22 mouse cellular contexts compared by ENCODE assay signal in the genomic region with DNA sequence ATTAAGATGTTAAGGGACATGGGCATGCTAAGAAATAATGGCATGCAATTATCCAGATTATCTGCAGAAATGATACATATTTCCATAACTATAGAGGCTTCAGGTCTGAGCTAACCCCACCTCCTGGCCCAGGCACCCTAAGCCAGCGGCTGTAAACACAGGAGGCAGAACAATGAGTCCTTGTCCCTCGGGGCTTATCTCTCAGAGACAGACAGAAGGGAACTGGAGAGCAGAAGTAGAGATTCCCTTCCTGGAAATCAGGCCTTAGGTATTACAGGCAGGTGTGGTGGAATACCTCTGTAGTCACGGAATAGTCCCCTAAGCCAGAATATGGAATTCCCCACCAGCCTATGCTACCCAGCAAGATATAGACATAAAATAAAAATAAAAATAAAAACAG. TPM values are rescaled to one million over a fixed set of nuclear protein-coding genes. Genes with fewer than 3 reads are reported as not detected.
A peak's percentile ranks its signal among the peaks of the same experiment; 100 is the strongest.
DNase-seq lines count a peak whose midpoint lies in the region; ATAC-seq and TF ChIP-seq lines count a peak whose summit lies in the region.
"Had no signal": no experiment of that assay in that cellular context is flagged by ENCODE, and none has a peak within 500 bp of the region (broad histone marks: within the 10 kb centered on the region; RNA-seq: fewer than 3 reads in every experiment).

No protein-coding gene starts in this region.

- TF ChIP-seq CTCF in intestine, postnatal 0 days (IDR thresholded peaks at IDR 0.05; ENCODE audit: low read depth): no peak
- no peak for TF ChIP-seq CTCF in cerebellum, adult 2 months (IDR thresholded peaks at IDR 0.05; ENCODE audit: borderline replicate concordance, insufficient read depth, low read depth, low read length)

- H3K27ac ChIP-seq in intestine, postnatal 0 days (ENCODE audit: low read depth, low read length): no peak overlapping the region
- H3K27ac ChIP-seq in liver, embryonic 15.5 days (replicated peaks): no peak overlapping the region; the same call in 1 of the 2 replicates
- H3K27ac ChIP-seq in forebrain, embryonic 13.5 days: no peak overlapping the region
- no peak overlapping the region for H3K27ac ChIP-seq in cerebellum, adult 2 months (ENCODE audit: insufficient read depth, low read length)
- H3K27ac ChIP-seq: gastrocnemius, adult 2 months; heart, embryonic 10.5 days; hindbrain, postnatal 0 days; limb, embryonic 10.5 days; midbrain, embryonic 13.5 days; stomach, embryonic 15.5 days had no signal

- no peaks in the 10 kb centered on the region for H3K9me3 ChIP-seq in intestine, postnatal 0 days (ENCODE audit: control insufficient read depth)
- no peaks in the 10 kb centered on the region for H3K9me3 ChIP-seq in liver, embryonic 15.5 days (replicated peaks)
- no peaks in the 10 kb centered on the region for H3K9me3 ChIP-seq in forebrain, embryonic 13.5 days (replicated peaks)
- H3K9me3 ChIP-seq: heart, embryonic 10.5 days; limb, embryonic 10.5 days; midbrain, embryonic 13.5 days; stomach, embryonic 15.5 days had no signal

- WGBS in intestine, postnatal 0 days: 34% methylated on average over 3 of the region's 3 CpGs
- WGBS in liver, embryonic 15.5 days (ENCODE audit: insufficient replicate concordance): 17% methylated on average over 3 of the region's 3 CpGs
- WGBS in forebrain, embryonic 13.5 days: 37% methylated on average over 3 of the region's 3 CpGs
- WGBS in cerebellum, adult 2 months: 58% methylated on average over 3 of the region's 3 CpGs

- H3K27me3 ChIP-seq in intestine, postnatal 0 days (replicated peaks; ENCODE audit: control insufficient read depth, insufficient read depth, low read length): no peaks in the 10 kb centered on the region
- H3K27me3 ChIP-seq in liver, embryonic 15.5 days: no peaks in the 10 kb centered on the region
- 0 out of 2 replicates have a peak, but pooled peaks cover 3% of the 10 kb centered on the region for H3K27me3 ChIP-seq in forebrain, embryonic 13.5 days
- peaks cover 1% of the 10 kb centered on the region; the same call in 1 of the 2 replicates for H3K27me3 ChIP-seq in cerebellum, adult 2 months (ENCODE audit: control insufficient read depth, insufficient read depth, low read length)
- H3K27me3 ChIP-seq: stomach, embryonic 15.5 days had no signal

- H3K4me3 ChIP-seq in intestine, postnatal 0 days (ENCODE audit: low read depth, low read length): no peak overlapping the region
- H3K4me3 ChIP-seq in liver, embryonic 15.5 days (replicated peaks): no peak overlapping the region
- H3K4me3 ChIP-seq in forebrain, embryonic 13.5 days: no peak overlapping the region
- H3K4me3 ChIP-seq in cerebellum, adult 2 months (replicated peaks; ENCODE audit: insufficient read depth, low read depth, low read length): no peak overlapping the region
- H3K4me3 ChIP-seq: gastrocnemius, adult 2 months; heart, embryonic 10.5 days; limb, embryonic 10.5 days; midbrain, embryonic 13.5 days; stomach, embryonic 15.5 days had no signal

- TF ChIP-seq POLR2A in cerebellum, adult 2 months (IDR thresholded peaks at IDR 0.05; ENCODE audit: borderline replicate concordance, insufficient read depth, low read length): no peak

- no peak overlapping the region for H3K4me2 ChIP-seq in intestine, postnatal 0 days (replicated peaks; ENCODE audit: low read depth)
- H3K4me2 ChIP-seq in liver, embryonic 15.5 days: no peak overlapping the region
- H3K4me2 ChIP-seq in forebrain, embryonic 13.5 days: no peak overlapping the region
- H3K4me2 ChIP-seq: midbrain, embryonic 13.5 days; stomach, embryonic 15.5 days had no signal

- no peaks in the 10 kb centered on the region; the same call in 1 of the 2 replicates for H3K4me1 ChIP-seq in intestine, postnatal 0 days (replicated peaks; ENCODE audit: control insufficient read depth, insufficient read depth, low read length)
- peaks cover 70% of the 10 kb centered on the region for H3K4me1 ChIP-seq in liver, embryonic 15.5 days (replicated peaks)
- H3K4me1 ChIP-seq in forebrain, embryonic 13.5 days: peaks cover 24% of the 10 kb centered on the region; the same call in 1 of the 2 replicates
- no peaks in the 10 kb centered on the region for H3K4me1 ChIP-seq in cerebellum, adult 2 months (ENCODE audit: control insufficient read depth, insufficient read depth, low read length)

- DNase-seq in retina, postnatal 1 day: peak; percentile 25
- DNase-seq in retina, embryonic 14.5 days (ENCODE audit: low spot score): no peak
- DNase-seq in left cerebral cortex, adult 11 months (ENCODE audit: low spot score): no peak
- DNase-seq in cerebellum, adult 2 months: no peak
- DNase-seq: adrenal gland, postnatal 14 days; cerebellum, adult 9-10 months; forebrain, postnatal 0 days; gastrocnemius, adult 2 months; heart, postnatal 14 days; kidney, adult 2 months; kidney, postnatal 10 days; lung, postnatal 14 days; right cerebral cortex, postnatal 4 days; thymus, postnatal 25 days had no signal

- H3K9ac ChIP-seq in intestine, postnatal 0 days (ENCODE audit: low read depth, low read length): no peak overlapping the region
- H3K9ac ChIP-seq in liver, embryonic 15.5 days: no peak overlapping the region
- no peak overlapping the region for H3K9ac ChIP-seq in forebrain, embryonic 13.5 days
- H3K9ac ChIP-seq: forebrain, postnatal 0 days; midbrain, embryonic 13.5 days; stomach, embryonic 15.5 days had no signal

- no peaks in the 10 kb centered on the region for H3K36me3 ChIP-seq in intestine, postnatal 0 days (ENCODE audit: control insufficient read depth, insufficient read depth)
- H3K36me3 ChIP-seq in liver, embryonic 15.5 days (replicated peaks): 0 out of 2 replicates have a peak, but pooled peaks cover under 1% of the 10 kb centered on the region
- H3K36me3 ChIP-seq in forebrain, embryonic 13.5 days (ENCODE audit: poor library complexity, severe bottlenecking): no peaks in the 10 kb centered on the region
- H3K36me3 ChIP-seq: heart, embryonic 10.5 days; limb, embryonic 10.5 days; midbrain, embryonic 13.5 days; stomach, embryonic 15.5 days had no signal

- ATAC-seq in intestine, postnatal 0 days: peak; percentile 55
- peak; percentile 13; the same call in 1 of the 2 replicates for ATAC-seq in liver, embryonic 15.5 days (ENCODE audit: insufficient read depth)
- ATAC-seq in forebrain, embryonic 13.5 days: no peak
- ATAC-seq: forebrain, postnatal 0 days; hindbrain, postnatal 0 days; midbrain, embryonic 13.5 days had no signal

RNA-seq across cellular contexts. Expression of gene Zfp217, which starts 11.0 kb away (rescaled TPM):
- polyA plus RNA-seq in intestine, postnatal 0 days (2015; fragmentation: Nextera tagmentation; extraction: Ambion mirVana): 2.2 TPM in 2 replicates
- polyA plus RNA-seq in liver, embryonic 15.5 days (2015; fragmentation: Nextera tagmentation; extraction: Ambion mirVana): 3.4 and 4.7 TPM in 2 replicates
- 2.5 and 2.6 TPM in 2 replicates for polyA plus RNA-seq in forebrain, embryonic 13.5 days (2015; fragmentation: Nextera tagmentation; extraction: Ambion mirVana)
- polyA plus RNA-seq in cerebellum, adult 2 months (2012; rRNA removed): 0.93 and 0.98 TPM in 2 replicates
